Mouse (Mus musculus) forebrain, embryonic 11.5 days (tissue): Measurements from ENCODE around the gene Pifo. TPM values are rescaled to one million over a fixed set of nuclear protein-coding genes. Genes with fewer than 3 reads are reported as not detected.

ENCODE experiments used
- ATAC-seq: fragments of 200-750 bp; cut with Nextera tagmentation; replicated peaks from 2 replicates; pipeline ENCODE4 v1.8.0; 2017; ENCODE audit warnings: moderate TSS enrichment; ENCODE audit not compliant: low FRiP score
- DNase-seq: peaks from one replicate; pipeline ENCODE4 v3.0.0-alpha.2; 2017; ENCODE audit warnings: low spot score
- H3K27ac ChIP-seq: fragments of 300-500 bp; sonication (generic); 2 replicates; pipeline ENCODE4 v1.5.1; 2014; ENCODE audit warnings: low read depth, low read length
- H3K27me3 ChIP-seq: fragments of 300-500 bp; sonication (generic); 2 replicates; pipeline ENCODE4 v1.6.1; 2014; ENCODE audit warnings: mild to moderate bottlenecking, low read length, mixed read lengths; ENCODE audit not compliant: control insufficient read depth, insufficient read depth
- H3K36me3 ChIP-seq: fragments of 300-500 bp; sonication (generic); 2 replicates; pipeline ENCODE4 v1.6.1; 2014; ENCODE audit warnings: mild to moderate bottlenecking, low read length, moderate library complexity, mixed read lengths; ENCODE audit not compliant: control insufficient read depth, insufficient read depth
- H3K4me1 ChIP-seq: fragments of 300-500 bp; sonication (generic); replicated peaks from 2 replicates; pipeline ENCODE4 v1.6.1; 2014; ENCODE audit warnings: low read length, mixed read lengths; ENCODE audit not compliant: control insufficient read depth, insufficient read depth
- H3K4me2 ChIP-seq: fragments of 300-500 bp; sonication (generic); 2 replicates; pipeline ENCODE4 v1.6.1; 2014; ENCODE audit warnings: low read depth, mild to moderate bottlenecking, low read length, moderate library complexity, mixed read lengths; ENCODE audit not compliant: severe bottlenecking
- H3K4me3 ChIP-seq: fragments of 300-500 bp; sonication (generic); 2 replicates; pipeline ENCODE4 v1.5.1; 2014; ENCODE audit warnings: low read depth, low read length
- H3K9ac ChIP-seq: fragments of 300-500 bp; sonication (generic); 2 replicates; pipeline ENCODE4 v1.6.1; 2014; ENCODE audit warnings: low read length
- H3K9me3 ChIP-seq: fragments of 300-500 bp; sonication (generic); 2 replicates; pipeline ENCODE4 v1.6.1; 2016; ENCODE audit warnings: low read length, mixed read lengths; ENCODE audit not compliant: control insufficient read depth
- WGBS: fragments of 180-500 bp; shearing (Covaris S2); extraction: QIAGEN DNeasy Blood & Tissue Kit; methylation state at CpG from one replicate; pipeline ENCODE4 v1.1.7; 2014; 5-methylcytosine and 5-hydroxymethylcytosine counted together
- polyA plus RNA-seq: library from polyadenylated mRNA; unstranded; fragments of >200 nt; fragmentation: Nextera tagmentation; extraction: Ambion mirVana; gene quantifications from 2 replicates; pipeline ENCODE4 v1.2.1, GENCODE M21; 2014

Gene Pifo
- polyA plus RNA-seq, 1 experiment from 2014 or later, result 1.7 TPM

DNA sequence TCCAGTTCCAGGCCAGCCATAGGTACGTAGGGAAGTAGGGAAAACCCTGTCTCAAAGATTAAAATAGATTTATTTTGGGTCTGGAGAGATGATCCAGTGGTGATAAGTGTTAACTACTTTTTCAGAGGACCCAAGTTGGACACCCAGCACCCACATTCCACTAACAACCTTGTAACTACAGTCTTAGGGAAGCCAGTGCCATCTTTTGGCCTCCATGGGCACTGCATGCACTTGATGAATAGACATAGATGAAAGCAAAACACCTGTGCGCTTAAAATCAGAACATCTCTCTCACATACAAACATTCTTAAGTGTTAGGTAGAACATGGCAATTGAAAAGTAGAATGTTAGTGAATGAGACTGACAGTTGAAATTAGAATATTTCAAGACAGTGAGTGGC is 53.7 kb downstream of the Pifo start:
- DNase-seq (no peak), ATAC-seq (no peak)
- H3K27ac ChIP-seq, result no peak overlapping the region
- peaks cover 9% of the 10 kb centered on the region; the same call in 1 of the 2 replicates for H3K36me3 ChIP-seq
- H3K9me3 ChIP-seq, result no peaks in the 10 kb centered on the region
- H3K27me3 ChIP-seq, result no peaks in the 10 kb centered on the region
- peak overlapping the region; percentile 73; the same call in 1 of the 2 replicates for H3K4me2 ChIP-seq
- peaks cover 7% of the 10 kb centered on the region for H3K4me1 ChIP-seq
- peak overlapping the region; percentile 88; the same call in 1 of the 2 replicates for H3K4me3 ChIP-seq
- 90% methylated on average over 2 of the region's 2 CpGs for WGBS
- H3K9ac ChIP-seq, result peak overlapping the region; percentile 92; the same call in 1 of the 2 replicates

DNA sequence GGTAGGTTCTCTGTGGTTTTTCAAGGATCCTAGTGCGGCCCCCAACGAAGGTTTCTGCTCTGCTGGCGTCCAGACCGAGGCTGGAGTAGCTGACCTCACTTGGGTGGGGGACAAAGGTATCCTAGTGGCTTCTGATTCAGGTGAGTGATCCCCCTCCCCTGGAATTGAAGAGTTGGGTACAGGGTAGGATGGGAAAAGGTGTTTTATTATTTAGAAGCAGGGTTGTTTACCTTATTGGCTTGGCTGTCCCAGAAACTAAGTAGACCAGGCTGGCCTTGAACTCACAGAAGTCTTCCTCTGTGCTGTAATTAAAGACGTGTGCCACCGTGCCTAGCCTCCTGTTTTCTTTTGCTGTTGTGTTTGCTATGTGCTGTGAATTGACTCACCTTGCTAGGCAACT is 54.4 kb downstream of the Pifo start, which contains the start of gene Atp5f1:
Atp5f1 (minus strand) TSS at position 101 of the 400 bp plus-strand sequence.
- 7% methylated on average over 6 of the region's 6 CpGs for WGBS
- H3K27me3 ChIP-seq, result no peaks in the 10 kb centered on the region
- peak within 1 kb of the TSS; percentile 94 for H3K9ac ChIP-seq
- H3K36me3 ChIP-seq, result peaks cover 4% of the 10 kb centered on the region; the same call in 1 of the 2 replicates
- peak within 1 kb of the TSS; percentile 73 for H3K4me2 ChIP-seq
- H3K4me3 ChIP-seq, result peak within 1 kb of the TSS; percentile 88
- no peaks in the 10 kb centered on the region for H3K9me3 ChIP-seq
- H3K4me1 ChIP-seq, result peaks cover 7% of the 10 kb centered on the region
- ATAC-seq, result no peak
- DNase-seq, result no peak
- peak within 1 kb of the TSS; percentile 62; the same call in 1 of the 2 replicates for H3K27ac ChIP-seq

DNA sequence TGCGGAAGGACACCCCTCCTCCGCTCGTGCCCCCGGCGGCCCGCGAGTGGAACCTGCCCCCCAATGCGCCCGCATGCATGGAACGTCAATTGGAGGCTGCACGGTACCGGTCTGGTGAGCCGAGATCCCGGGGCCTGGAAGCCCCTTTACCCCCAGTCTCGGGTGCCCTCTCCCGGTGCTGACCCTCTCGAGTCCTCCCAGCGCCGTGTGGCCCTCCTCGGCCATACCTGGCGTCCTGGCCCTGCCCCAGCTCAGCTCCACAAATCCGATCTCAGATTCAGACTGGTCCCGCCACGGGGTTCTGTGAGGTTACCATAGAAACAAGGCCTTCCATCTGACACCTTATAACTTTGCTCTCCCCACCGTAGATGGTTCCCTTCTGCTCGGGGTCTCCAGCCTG is 54.9 kb downstream of the Pifo start:
- DNase-seq (no peak), ATAC-seq (peak; percentile 71)
- under 1% methylated on average over 26 of the region's 26 CpGs for WGBS
- Histone ChIP-seq H3K4me3 (peak overlapping the region; percentile 88), H3K27ac (no peak overlapping the region), H3K4me1 (peaks cover 7% of the 10 kb centered on the region), H3K4me2 (peak overlapping the region; percentile 73), H3K27me3 (no peaks in the 10 kb centered on the region), H3K9ac (peak overlapping the region; percentile 92), H3K9me3 (no peaks in the 10 kb centered on the region), H3K36me3 (peaks cover under 1% of the 10 kb centered on the region; the same call in 1 of the 2 replicates)

GRCm38 (mm10) chr3:105958974-105959580 is 55.4 kb downstream of the Pifo start, which contains the start of gene Wdr77:
Wdr77 (plus strand) TSS chr3:105959369.
- Histone ChIP-seq H3K36me3 (no peaks in the 10 kb centered on the region; the same call in 1 of the 2 replicates), H3K4me2 (peak within 1 kb of the TSS; percentile 73), H3K27ac (peak within 1 kb of the TSS; percentile 62; the same call in 1 of the 2 replicates), H3K4me1 (peaks cover 7% of the 10 kb centered on the region), H3K27me3 (no peaks in the 10 kb centered on the region), H3K4me3 (peak within 1 kb of the TSS; percentile 88), H3K9ac (peak within 1 kb of the TSS; percentile 94), H3K9me3 (no peaks in the 10 kb centered on the region)
- ATAC-seq (peak; percentile 98), DNase-seq (peak; percentile 98)
- WGBS, result under 1% methylated on average over 52 of the region's 52 CpGs

DNA sequence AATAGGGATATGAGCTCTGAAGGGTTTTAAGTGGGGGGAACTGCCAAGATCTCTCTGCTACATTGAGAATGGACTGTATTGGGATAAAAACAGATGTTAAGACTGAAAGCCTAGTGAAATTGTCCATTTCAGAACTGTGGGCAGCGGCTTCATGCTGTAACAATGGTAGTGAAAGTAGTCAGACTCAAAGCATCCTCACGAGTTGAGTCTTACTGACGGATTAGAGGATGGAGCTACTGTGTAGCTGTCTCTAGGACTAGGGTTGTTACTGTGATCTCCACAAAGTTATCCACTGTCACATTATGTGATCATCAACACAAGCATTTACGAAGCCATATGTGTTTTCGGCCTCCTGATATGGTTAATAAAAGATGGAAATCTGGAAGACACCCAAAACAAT is 56.2 kb downstream of the Pifo start:
- Histone ChIP-seq H3K9me3 (no peaks in the 10 kb centered on the region), H3K9ac (peak overlapping the region; percentile 94), H3K36me3 (no peaks in the 10 kb centered on the region; the same call in 1 of the 2 replicates), H3K27ac (no peak overlapping the region), H3K27me3 (no peaks in the 10 kb centered on the region), H3K4me2 (peak overlapping the region; percentile 59), H3K4me3 (peak overlapping the region; percentile 88), H3K4me1 (peaks cover 7% of the 10 kb centered on the region)
- WGBS, result 47% methylated on average over 5 of the region's 5 CpGs
- ATAC-seq (no peak), DNase-seq (no peak)

DNA sequence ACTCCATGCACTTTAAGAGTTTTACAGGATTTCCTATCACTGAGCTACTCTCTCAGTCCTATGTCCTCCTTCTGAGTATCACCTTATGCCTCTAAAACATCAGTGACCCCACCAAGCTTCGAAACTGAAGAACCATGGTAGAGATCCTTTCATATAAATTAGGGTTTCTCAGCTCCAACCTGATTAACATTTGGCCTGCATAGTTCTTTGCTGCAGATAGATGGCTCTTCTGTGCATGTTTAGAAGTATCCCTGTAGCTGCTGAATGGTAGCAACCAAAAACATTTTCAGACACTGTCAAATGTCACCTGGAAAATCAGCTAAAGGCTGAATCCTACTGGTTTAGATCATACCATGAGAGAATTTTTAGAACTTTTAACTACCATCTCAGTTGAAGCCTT is 57.2 kb downstream of the Pifo start:
- no peaks in the 10 kb centered on the region for H3K9me3 ChIP-seq
- H3K36me3 ChIP-seq, result no peaks in the 10 kb centered on the region; the same call in 1 of the 2 replicates
- no peak overlapping the region for H3K27ac ChIP-seq
- no peak overlapping the region for H3K4me3 ChIP-seq
- peaks cover 7% of the 10 kb centered on the region for H3K4me1 ChIP-seq
- ATAC-seq, result no peak
- WGBS, result 90% methylated on average over 1 of the region's 1 CpGs
- no peak for DNase-seq
- no peaks in the 10 kb centered on the region for H3K27me3 ChIP-seq
- H3K9ac ChIP-seq, result no peak overlapping the region
- no peak overlapping the region for H3K4me2 ChIP-seq

DNA sequence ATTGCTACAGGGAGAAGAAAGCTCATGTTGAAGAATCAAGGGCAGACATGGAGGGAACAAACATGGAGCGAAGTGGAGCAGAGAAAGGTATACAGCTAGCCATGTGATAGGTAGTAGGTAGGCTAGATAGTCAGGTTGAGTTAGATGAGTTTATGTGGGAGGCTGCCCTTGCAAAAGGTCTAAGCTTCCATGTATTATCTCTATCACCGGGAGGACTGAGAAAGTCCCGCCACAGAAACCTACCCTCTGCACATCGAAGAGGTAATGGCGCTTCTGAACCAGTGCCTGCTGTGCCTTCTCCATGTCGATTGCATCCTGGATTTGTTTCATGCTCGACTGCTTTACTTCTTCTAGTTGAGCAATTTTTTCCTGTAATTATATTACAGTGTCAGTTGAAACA is 63.1 kb downstream of the Pifo start:
- H3K36me3 ChIP-seq, result peaks cover 13% of the 10 kb centered on the region
- no peak overlapping the region for H3K4me2 ChIP-seq
- H3K27me3 ChIP-seq, result no peaks in the 10 kb centered on the region
- no peak for ATAC-seq
- H3K27ac ChIP-seq, result no peak overlapping the region
- H3K4me1 ChIP-seq, result no peaks in the 10 kb centered on the region
- WGBS, result 94% methylated on average over 7 of the region's 7 CpGs
- DNase-seq, result no peak
- H3K9me3 ChIP-seq, result no peaks in the 10 kb centered on the region
- no peak overlapping the region for H3K9ac ChIP-seq
- H3K4me3 ChIP-seq, result no peak overlapping the region
